Mouse (Mus musculus) thymus, postnatal 25 days (tissue): ENCODE data around the gene Itga3.

Experiments used
- DNase-seq: peaks from one replicate; pipeline ENCODE4 v3.0.0; 2022

Itga3 gene

GRCm38 (mm10) chr11:95069226-95069957 lies 7.2 kb downstream of the Itga3 start:
- DNase-seq: no peak

GRCm38 (mm10) chr11:95056768-95057501 lies 19.7 kb downstream of the Itga3 start:
- peak; percentile 50 for DNase-seq

GRCm38 (mm10) chr11:95053062-95053461 lies 23.5 kb downstream of the Itga3 start:
- DNase-seq: no peak

- DNase-seq: peak; percentile 60
These were observed 29.5 kb downstream of the Itga3 start for GRCm38 (mm10) chr11:95046980-95047680.

GRCm38 (mm10) chr11:95044185-95044870 lies 32.3 kb downstream of the Itga3 start:
- DNase-seq: no peak

GRCm38 (mm10) chr11:95043608-95044007 lies 33.0 kb downstream of the Itga3 start:
- no peak for DNase-seq

GRCm38 (mm10) chr11:95043060-95043459 lies 33.5 kb downstream of the Itga3 start:
- DNase-seq: no peak

GRCm38 (mm10) chr11:95042096-95042495 lies 34.5 kb downstream of the Itga3 start:
- peak; percentile 68 for DNase-seq

- DNase-seq: peak; percentile 92
These were observed 35.4 kb downstream of the Itga3 start, which contains the start of gene Pdk2 for GRCm38 (mm10) chr11:95041139-95041609. TSS of gene Pdk2 (minus strand) at chr11:95041354.

- DNase-seq: peak; percentile 28
These were observed 36.0 kb downstream of the Itga3 start for GRCm38 (mm10) chr11:95040491-95041138.

GRCm38 (mm10) chr11:95039766-95040165 lies 36.8 kb downstream of the Itga3 start:
- DNase-seq: no peak

GRCm38 (mm10) chr11:95038818-95039655 lies 37.6 kb downstream of the Itga3 start:
- no peak for DNase-seq

GRCm38 (mm10) chr11:95038156-95038817 lies 38.3 kb downstream of the Itga3 start:
- DNase-seq: no peak

GRCm38 (mm10) chr11:95037306-95037705 lies 39.3 kb downstream of the Itga3 start:
- no peak for DNase-seq

- DNase-seq: no peak
These were observed 40.1 kb downstream of the Itga3 start for GRCm38 (mm10) chr11:95036521-95036920.

- DNase-seq: no peak
These were observed 41.7 kb downstream of the Itga3 start for GRCm38 (mm10) chr11:95034902-95035301.

GRCm38 (mm10) chr11:95033617-95034016 lies 43.0 kb downstream of the Itga3 start:
- no peak for DNase-seq

GRCm38 (mm10) chr11:95032945-95033344 lies 43.7 kb downstream of the Itga3 start:
- no peak for DNase-seq

- DNase-seq: no peak
These were observed 48.6 kb downstream of the Itga3 start for GRCm38 (mm10) chr11:95027850-95028470.

GRCm38 (mm10) chr11:95026849-95027248 lies 49.8 kb downstream of the Itga3 start:
- DNase-seq: no peak
